Mouse (Mus musculus): ENCODE results near the gene Filip1l. TPM values are rescaled to one million over a fixed set of nuclear protein-coding genes. Genes with fewer than 3 reads are reported as not detected.
A peak's percentile ranks its signal among the peaks of the same experiment; 100 is the strongest.

Filip1l gene
- polyA plus RNA-seq, 1 experiment = 6.9 TPM

GRCm38 (mm10) chr16:57597295-57597957, 244.5 kb downstream of the Filip1l start:
- WGBS = 89% methylated on average over 4 of the region's 4 CpGs
- no peaks in the 10 kb centered on the region for H3K36me3 ChIP-seq (ENCODE audit: control insufficient read depth, insufficient read depth, low read length)
- TF ChIP-seq CTCF (conservative IDR thresholded peaks at IDR 0.05; ENCODE audit: insufficient read depth, insufficient read length, low read depth, low read length) (no peak), POLR2A (IDR thresholded peaks at IDR 0.05; ENCODE audit: low read depth, low read length) (no peak)
- no peak for DNase-seq
- no peak overlapping the region for H3K27ac ChIP-seq (ENCODE audit: insufficient read depth, low read depth, low read length)
- no peak overlapping the region for H3K4me3 ChIP-seq (ENCODE audit: insufficient read depth, low read depth, low read length)
- H3K27me3 ChIP-seq (replicated peaks; ENCODE audit: control insufficient read depth, insufficient read depth, low read length) = no peaks in the 10 kb centered on the region
- no peaks in the 10 kb centered on the region for H3K4me1 ChIP-seq (ENCODE audit: control insufficient read depth, insufficient read depth, low read length)

GRCm38 (mm10) chr16:57601031-57601430, 248.1 kb downstream of the Filip1l start:
- no peaks in the 10 kb centered on the region for H3K4me1 ChIP-seq (ENCODE audit: control insufficient read depth, insufficient read depth, low read length)
- no peak overlapping the region for H3K4me3 ChIP-seq (ENCODE audit: insufficient read depth, low read depth, low read length)
- no peak for DNase-seq
- H3K27me3 ChIP-seq (replicated peaks; ENCODE audit: control insufficient read depth, insufficient read depth, low read length) = no peaks in the 10 kb centered on the region
- H3K27ac ChIP-seq (ENCODE audit: insufficient read depth, low read depth, low read length) = no peak overlapping the region
- TF ChIP-seq CTCF (conservative IDR thresholded peaks at IDR 0.05; ENCODE audit: insufficient read depth, insufficient read length, low read depth, low read length) = no peak
- TF ChIP-seq POLR2A (IDR thresholded peaks at IDR 0.05; ENCODE audit: low read depth, low read length) = no peak
- no peaks in the 10 kb centered on the region for H3K36me3 ChIP-seq (ENCODE audit: control insufficient read depth, insufficient read depth, low read length)

- under 1% methylated on average over 64 of the region's 64 CpGs for WGBS
- Histone ChIP-seq H3K36me3 (ENCODE audit: control insufficient read depth, insufficient read depth, low read length) (no peaks in the 10 kb centered on the region), H3K27ac (ENCODE audit: insufficient read depth, low read depth, low read length) (no peak within 1 kb of the TSS), H3K4me1 (ENCODE audit: control insufficient read depth, insufficient read depth, low read length) (peaks cover 4% of the 10 kb centered on the region; the same call in 1 of the 2 replicates), H3K4me3 (ENCODE audit: insufficient read depth, low read depth, low read length) (peak within 1 kb of the TSS; percentile 97), H3K27me3 (replicated peaks; ENCODE audit: control insufficient read depth, insufficient read depth, low read length) (no peaks in the 10 kb centered on the region)
- DNase-seq = peak; percentile 85
- TF ChIP-seq CTCF (conservative IDR thresholded peaks at IDR 0.05; ENCODE audit: insufficient read depth, insufficient read length, low read depth, low read length) (no peak), POLR2A (IDR thresholded peaks at IDR 0.05; ENCODE audit: low read depth, low read length) (no peak)
These were observed 253.7 kb downstream of the Filip1l start, which contains the start of gene Cmss1 for GRCm38 (mm10) chr16:57606444-57607227. TSS of gene Cmss1 (minus strand) at chr16:57606864.

GRCm38 (mm10) chr16:57611768-57612167, 258.9 kb downstream of the Filip1l start:
- peak; percentile 31 for DNase-seq
- H3K4me1 ChIP-seq (ENCODE audit: control insufficient read depth, insufficient read depth, low read length) = peaks cover 4% of the 10 kb centered on the region; the same call in 1 of the 2 replicates
- no peak overlapping the region for H3K27ac ChIP-seq (ENCODE audit: insufficient read depth, low read depth, low read length)
- no peaks in the 10 kb centered on the region for H3K36me3 ChIP-seq (ENCODE audit: control insufficient read depth, insufficient read depth, low read length)
- 12% methylated on average over 1 of the region's 1 CpGs for WGBS
- H3K4me3 ChIP-seq (ENCODE audit: insufficient read depth, low read depth, low read length) = no peak overlapping the region
- no peak for TF ChIP-seq POLR2A (IDR thresholded peaks at IDR 0.05; ENCODE audit: low read depth, low read length)
- peak; percentile 62 for TF ChIP-seq CTCF (conservative IDR thresholded peaks at IDR 0.05; ENCODE audit: insufficient read depth, insufficient read length, low read depth, low read length)
- H3K27me3 ChIP-seq (replicated peaks; ENCODE audit: control insufficient read depth, insufficient read depth, low read length) = no peaks in the 10 kb centered on the region

Other genes with a start within 250 kb of the Filip1l start
- 10.6 and 12.5 TPM in 2 replicates for gene Tomm70a, start 231.4 kb upstream of the Filip1l start, polyA plus RNA-seq (2012; rRNA removed)
- gene Nit2, start 185.8 kb upstream of the Filip1l start, polyA plus RNA-seq (2012; rRNA removed) = 75.3 and 83.7 TPM in 2 replicates
- gene Tbc1d23, start 121.6 kb upstream of the Filip1l start, polyA plus RNA-seq (2012; rRNA removed) = 8.6 and 10.7 TPM in 2 replicates
- gene Tmem30c, start 60.2 kb upstream of the Filip1l start, polyA plus RNA-seq (2012; rRNA removed) = not detected in 2 replicates

Data from kidney, adult 2 months (tissue).